Mouse (Mus musculus) liver, adult 2 months (tissue): ENCODE data around the gene Hnrnpa3.

Experiments
- CTCF ChIP-seq: fragments of 200-500 bp; IDR thresholded peaks from 2 replicates; pipeline ENCODE4 v1.5.1; 2011; ENCODE audit warnings: low read depth, low read length, control low read depth
- POLR2A ChIP-seq: fragments of 200-500 bp; IDR thresholded peaks from 2 replicates; pipeline ENCODE4 v1.6.1; 2011; ENCODE audit warnings: low read length, control low read depth; ENCODE audit not compliant: insufficient read depth; ENCODE audit errors: extremely low read depth

DNA sequence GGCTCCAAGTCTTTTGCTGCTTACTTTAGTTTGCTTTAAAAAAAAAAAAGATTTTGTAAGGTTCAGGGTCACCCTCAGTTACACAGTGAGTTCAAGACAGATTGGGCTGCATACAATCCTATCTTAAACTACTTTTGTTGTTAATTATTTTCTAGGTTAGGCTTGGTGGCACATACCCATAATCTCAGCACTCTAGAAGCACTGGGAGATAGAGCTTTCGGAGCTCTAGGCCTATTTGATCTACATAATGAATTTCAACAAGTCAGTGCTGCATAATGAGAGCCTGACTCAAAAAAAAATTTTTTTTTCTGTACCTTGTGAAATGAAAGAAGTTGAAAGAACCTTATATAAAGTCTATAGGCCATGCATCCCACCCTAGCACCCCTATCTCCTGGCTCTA lies 4.4 kb upstream of the Hnrnpa3 start:
- TF ChIP-seq CTCF (no peak), POLR2A (no peak)
